Mouse (Mus musculus): ENCODE results near the gene Gm10681.
"Not testable (repeated sequence)": the region's sequence is repeated elsewhere in the genome, so short reads cannot be mapped to it uniquely, and the experiment has no call there.

- not testable (repeated sequence) for TF ChIP-seq CTCF (IDR thresholded peaks at IDR 0.05 in 2 of 3, conservative IDR thresholded peaks at IDR 0.05 in 1 of 3; ENCODE audit: control insufficient read depth in 1 of 3, insufficient read depth in 1 of 3, low read depth in 2 of 3, low read length in 3 of 3, poor library complexity in 1 of 3, severe bottlenecking in 1 of 3); EP300 (IDR thresholded peaks at IDR 0.05; ENCODE audit: low read depth in 1 of 2, low read length in 2 of 2)
Measured at GRCm38 (mm10) chr3:98567717-98568116, 20.9 kb downstream of the Gm10681 start.
